Mouse (Mus musculus): Measurements from ENCODE around the gene Mmp12.

DNA sequence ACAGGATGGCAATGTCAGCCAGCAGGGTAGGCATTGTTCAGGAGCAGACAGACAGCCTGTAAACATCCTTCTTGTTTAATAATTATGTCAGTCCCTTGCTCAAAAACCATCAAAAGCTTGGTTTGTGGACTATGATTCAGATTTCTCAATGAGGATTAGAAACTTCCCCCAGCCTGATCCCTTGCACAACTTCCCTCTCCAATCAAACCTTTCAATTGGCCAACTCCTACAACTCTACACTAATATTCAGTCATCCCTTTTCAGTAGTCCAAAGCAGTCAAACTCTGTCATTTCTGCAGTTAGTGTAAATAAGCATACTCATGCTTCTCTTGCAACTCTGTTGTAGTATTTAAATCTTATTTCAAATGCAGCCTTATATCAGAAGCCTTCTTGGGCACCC, 12.3 kb upstream of the Mmp12 start:
- TF ChIP-seq POLR2A (IDR thresholded peaks at IDR 0.05; ENCODE audit: control insufficient read depth, extremely low read depth, insufficient read depth, low read length, poor library complexity): no peak
- TF ChIP-seq CTCF (IDR thresholded peaks at IDR 0.05; ENCODE audit: borderline replicate concordance, control insufficient read depth, extremely low read depth, insufficient read depth, low read length, poor library complexity): no peak

All from thymus, adult 2 months (tissue).